Comparison of ENCODE assay signal across 10 mouse cellular contexts in genomic region chr7:132768498-132769344, GRCm38 (mm10). TPM values are rescaled to one million over a fixed set of nuclear protein-coding genes. Genes with fewer than 3 reads are reported as not detected.
DNase-seq lines count a peak whose midpoint lies in the region; ATAC-seq and TF ChIP-seq lines count a peak whose summit lies in the region.
"Had no signal": no experiment of that assay in that cellular context is flagged by ENCODE, and none has a peak within 500 bp of the region (broad histone marks: within the 10 kb centered on the region; RNA-seq: fewer than 3 reads in every experiment).

No protein-coding gene starts in this region.

- no peak overlapping the region for H3K4me2 ChIP-seq in kidney, postnatal 0 days (ENCODE audit: low read length)
- H3K4me2 ChIP-seq in liver, embryonic 11.5 days, result peak overlapping the region; percentile 12; the same call in 1 of the 2 replicates
- H3K4me2 ChIP-seq: heart, embryonic 11.5 days had no signal

- 0 out of 2 replicates have a peak, but pooled peaks cover 8% of the 10 kb centered on the region for H3K36me3 ChIP-seq in kidney, postnatal 0 days (ENCODE audit: insufficient read depth, low read length)
- no peaks in the 10 kb centered on the region for H3K36me3 ChIP-seq in liver, embryonic 11.5 days (ENCODE audit: control insufficient read depth, insufficient read depth, low read length)

- peak overlapping the region; percentile 22; the same call in 1 of the 2 replicates for H3K27ac ChIP-seq in kidney, postnatal 0 days
- H3K27ac ChIP-seq in liver, embryonic 11.5 days (ENCODE audit: low read depth, low read length), result peak overlapping the region; percentile 30; the same call in 1 of the 2 replicates

- no peak overlapping the region for H3K4me3 ChIP-seq in kidney, postnatal 0 days (replicated peaks; ENCODE audit: low read depth, low read length)
- no peak overlapping the region for H3K4me3 ChIP-seq in liver, embryonic 11.5 days (ENCODE audit: low read depth, low read length)

- no peaks in the 10 kb centered on the region for H3K27me3 ChIP-seq in kidney, postnatal 0 days (ENCODE audit: insufficient read depth, low read length)
- H3K27me3 ChIP-seq in liver, embryonic 11.5 days (replicated peaks; ENCODE audit: control insufficient read depth, insufficient read depth, low read length), result no peaks in the 10 kb centered on the region

- H3K9ac ChIP-seq in kidney, postnatal 0 days (ENCODE audit: low read depth, low read length), result no peak overlapping the region
- peak overlapping the region; percentile 42 for H3K9ac ChIP-seq in liver, embryonic 11.5 days (ENCODE audit: low read depth, low read length)

- no peaks in the 10 kb centered on the region for H3K9me3 ChIP-seq in kidney, postnatal 0 days (replicated peaks; ENCODE audit: low read length)
- H3K9me3 ChIP-seq in liver, embryonic 11.5 days (ENCODE audit: control insufficient read depth, low read length), result no peaks in the 10 kb centered on the region

- TF ChIP-seq CTCF in kidney, postnatal 0 days (IDR thresholded peaks at IDR 0.05; ENCODE audit: low read depth), result no peak

- WGBS in kidney, postnatal 0 days, result 58% methylated on average over 12 of the region's 12 CpGs
- WGBS in liver, embryonic 11.5 days, result 67% methylated on average over 12 of the region's 12 CpGs

- no peak for DNase-seq in kidney, postnatal 0 days (ENCODE audit: low spot score)
- DNase-seq in kidney, postnatal 36 days, result no peak
- peak; percentile 58 for DNase-seq in brain, adult 2 months (ENCODE audit: low read depth, low spot score)
- no peak for DNase-seq in liver, embryonic 11.5 days (ENCODE audit: low spot score)
- DNase-seq in right cerebral cortex, postnatal 14 days, result no peak
- no peak for DNase-seq in left cerebral cortex, adult 8-10 months (ENCODE audit: low spot score in 2 of 2)
- DNase-seq: lung, postnatal 10 days had no signal

- H3K4me1 ChIP-seq in kidney, postnatal 0 days (replicated peaks; ENCODE audit: insufficient read depth, low read length), result peaks cover 7% of the 10 kb centered on the region; the same call in 1 of the 2 replicates
- peaks cover 62% of the 10 kb centered on the region for H3K4me1 ChIP-seq in liver, embryonic 11.5 days (replicated peaks; ENCODE audit: control insufficient read depth, insufficient read depth, low read length)

- ATAC-seq in kidney, postnatal 0 days (replicated peaks; ENCODE audit: low FRiP score, low read depth), result no peak
- peak; percentile 21; the same call in 1 of the 2 replicates for ATAC-seq in erythroblast, adult 5-6 weeks (replicated peaks; ENCODE audit: low FRiP score, poor library complexity, severe bottlenecking)
- ATAC-seq in liver, embryonic 11.5 days (replicated peaks; ENCODE audit: low FRiP score), result peak; percentile 27; the same call in 1 of the 2 replicates
- ATAC-seq: hindbrain, embryonic 16.5 days had no signal

RNA-seq across cellular contexts. Expression of gene Fam53b, which starts 45.0 kb away (rescaled TPM):
- 17.1 and 17.5 TPM in 2 replicates for polyA plus RNA-seq in kidney, postnatal 0 days (2015; fragmentation: Nextera tagmentation; extraction: Ambion mirVana)
- 119 and 143 TPM in 2 replicates for total RNA-seq in erythroblast, adult 5-6 weeks (2015; ENCODE audit: low replicate concordance)
- 126 and 169 TPM in 2 replicates for total RNA-seq in erythroblast, adult 5-6 weeks (2017; ENCODE audit: low replicate concordance)
- 20.1 and 20.4 TPM in 2 replicates for polyA plus RNA-seq in liver, embryonic 11.5 days (2014; fragmentation: Nextera tagmentation; extraction: Ambion mirVana)
- 10 to 100 TPM; 57.0 to 68.5 (median 63.4) TPM for total RNA-seq in left cerebral cortex, adult 8-10 months (2022)
